Mouse (Mus musculus): ENCODE results near the gene Cep44. TPM values are rescaled to one million over a fixed set of nuclear protein-coding genes. Genes with fewer than 3 reads are reported as not detected.

Gene Cep44
- polyA plus RNA-seq (2017; shearing (Covaris generic)), result 27.7 TPM

DNA sequence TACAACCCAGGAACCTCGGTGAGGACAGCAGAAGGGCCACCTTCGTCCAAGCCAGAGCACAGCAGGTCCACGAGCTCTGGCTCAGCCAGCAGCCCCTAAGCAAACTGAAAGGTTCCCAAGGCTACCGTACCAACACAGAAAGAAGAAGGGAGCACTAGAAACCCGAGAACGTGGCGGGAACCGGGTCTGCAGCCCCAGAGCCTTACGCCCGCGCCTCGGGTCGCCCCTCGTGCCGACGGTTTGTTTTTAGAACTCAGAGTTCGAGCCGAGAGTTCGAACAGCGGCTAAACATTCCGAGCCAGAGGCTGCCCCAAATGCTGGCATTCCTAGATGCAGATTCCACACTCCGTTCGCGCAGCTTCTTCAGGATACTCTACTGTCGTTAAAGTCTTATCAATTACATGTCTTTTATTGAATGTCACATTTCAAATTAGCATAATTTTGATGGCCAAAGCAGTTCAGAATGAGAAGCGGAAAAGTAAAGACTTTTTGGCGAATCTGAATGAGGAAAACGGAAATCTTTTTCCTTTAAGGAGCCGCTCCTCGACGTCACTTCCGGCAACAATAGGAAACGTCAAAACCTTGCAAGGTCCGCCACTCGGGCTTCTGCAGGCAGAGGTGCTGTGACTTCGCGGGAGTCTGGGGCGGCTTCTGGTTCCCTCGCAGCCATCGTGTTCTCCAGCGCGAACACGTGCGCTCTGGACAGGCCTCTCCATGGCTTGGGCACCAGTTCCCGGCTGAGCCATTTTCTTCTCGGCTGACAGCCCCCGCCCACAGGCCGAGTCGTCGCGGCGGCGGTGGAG lies at the start of gene Cep44, which contains the start of gene Fbxo8:
TSS of gene Cep44 (minus strand) at position 490 of the 803 bp plus-strand sequence.
TSS of gene Fbxo8 (plus strand) at position 533 of the 803 bp plus-strand sequence.

Other genes with a start within 250 kb of the Cep44 start
- gene Fbxo8, start within 50 bp of the Cep44 start, polyA plus RNA-seq (2017; shearing (Covaris generic)), result 80.2 TPM

All from effector memory CD4-positive, alpha-beta T cell, adult 7 months (primary cell).